Mouse (Mus musculus): ENCODE measurements around the gene Itgad.
A peak's percentile ranks its signal among the peaks of the same experiment; 100 is the strongest.

Gene Itgad

DNA sequence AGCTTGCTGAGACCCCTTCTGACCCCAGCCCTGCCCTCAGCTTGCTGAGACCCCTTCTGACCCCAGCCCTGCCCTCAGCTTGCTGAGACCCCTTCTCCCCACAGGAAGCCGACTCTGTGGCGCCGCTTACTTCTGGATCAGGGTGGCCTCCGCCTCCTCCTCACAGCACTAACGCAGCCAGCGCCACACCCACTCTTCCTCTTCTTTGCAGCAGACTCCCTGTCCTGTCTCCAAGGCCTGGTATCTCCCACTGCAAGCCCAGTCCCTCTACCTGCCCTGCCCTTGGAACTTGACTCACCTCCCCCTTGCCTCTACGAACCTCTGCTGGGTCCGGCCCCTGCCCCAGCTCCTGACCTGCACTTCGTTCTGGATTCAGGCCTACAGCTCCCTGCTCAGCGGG, 89.7 kb downstream of the Itgad start:
- peak; percentile 26 for DNase-seq (ENCODE audit: low spot score)

DNA sequence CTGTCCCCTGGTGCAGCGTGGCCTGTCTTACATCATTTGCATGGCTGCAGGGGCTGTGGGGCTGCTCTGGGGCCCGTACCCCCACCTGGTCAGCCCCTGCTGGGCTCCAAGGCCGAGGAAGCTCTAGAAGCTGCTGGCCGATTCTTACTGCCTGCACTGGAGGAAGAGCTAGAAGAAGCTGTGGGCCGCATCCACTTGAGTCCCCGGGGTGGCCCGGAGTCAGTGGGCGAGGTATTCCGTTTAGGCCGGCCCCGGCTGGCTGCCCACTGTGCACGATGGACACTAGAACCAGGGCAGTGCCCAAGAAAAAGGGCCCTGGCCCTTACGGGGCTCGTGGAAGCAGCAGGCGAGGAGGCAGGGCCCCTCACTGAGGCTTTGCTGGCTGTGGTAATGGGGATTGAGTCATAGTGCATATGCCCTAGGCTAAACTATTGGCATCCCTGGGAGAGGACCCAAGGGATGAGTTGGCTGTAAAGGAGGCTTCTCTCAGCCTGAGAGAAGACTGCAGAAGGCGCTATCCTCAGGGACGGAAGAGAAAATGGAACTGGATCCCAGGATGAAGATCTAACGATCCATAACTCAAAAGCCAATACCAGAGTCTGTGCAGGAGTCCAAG, 90.3 kb downstream of the Itgad start:
- no peak for DNase-seq (ENCODE audit: low spot score)

GRCm38 (mm10) chr7:128245547-128245946, 91.4 kb downstream of the Itgad start:
- DNase-seq (ENCODE audit: low spot score), result no peak

- peak; percentile 66 for DNase-seq (ENCODE audit: low spot score)
Measured at GRCm38 (mm10) chr7:128246496-128247391, 92.6 kb downstream of the Itgad start, which contains the start of gene Tgfb1i1. Gene Tgfb1i1, plus strand, starts transcription at chr7:128246812.

- DNase-seq (ENCODE audit: low spot score), result peak; percentile 96
Measured at GRCm38 (mm10) chr7:128247443-128247842, 93.3 kb downstream of the Itgad start.

DNA sequence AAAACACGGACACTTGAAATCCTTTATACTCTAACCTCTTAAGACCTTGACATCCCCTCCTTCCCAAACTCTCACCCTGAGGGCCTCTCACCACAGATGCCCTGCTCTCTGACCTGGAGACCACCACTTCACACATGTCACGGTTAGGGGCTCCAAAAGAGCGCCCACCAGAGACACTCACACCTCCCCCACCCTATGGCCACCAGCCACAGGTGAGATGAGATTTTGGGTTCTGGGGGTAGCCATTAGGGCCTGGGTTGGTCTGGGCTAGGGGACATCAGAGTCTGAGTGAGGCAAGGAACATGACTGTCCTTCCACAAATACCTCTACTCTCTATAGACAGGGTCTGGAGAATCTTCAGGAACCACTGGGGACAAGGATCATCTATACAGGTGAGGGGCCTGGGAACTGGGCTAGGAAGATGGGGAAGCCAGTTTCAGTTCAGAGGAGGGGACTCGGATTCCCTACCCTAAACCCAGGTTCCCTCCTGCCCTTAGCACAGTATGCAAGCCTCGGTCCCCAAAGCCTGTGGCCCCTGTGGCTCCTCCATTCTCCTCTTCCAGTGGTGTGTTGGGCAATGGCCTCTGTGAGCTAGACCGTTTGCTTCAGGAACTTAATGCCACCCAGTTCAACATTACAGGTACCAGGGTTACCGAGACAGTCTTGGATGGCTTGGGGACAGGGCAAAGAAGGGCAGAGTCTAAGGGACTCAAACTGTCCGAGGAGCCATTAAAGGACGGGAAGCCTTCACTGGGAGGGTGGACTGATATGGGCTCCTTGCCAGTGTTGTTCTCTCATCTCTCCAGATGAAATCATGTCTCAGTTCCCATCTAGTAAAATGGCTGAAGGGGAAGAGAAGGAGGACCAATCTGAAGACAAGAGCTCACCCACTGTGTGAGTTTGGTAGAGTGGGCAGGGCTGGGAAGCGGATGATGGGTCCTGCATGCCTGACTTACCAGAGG, 94.2 kb downstream of the Itgad start:
- no peak for DNase-seq (ENCODE audit: low spot score)

GRCm38 (mm10) chr7:128249998-128250397, 95.8 kb downstream of the Itgad start:
- no peak for DNase-seq (ENCODE audit: low spot score)

GRCm38 (mm10) chr7:128251946-128252345, 97.8 kb downstream of the Itgad start:
- no peak for DNase-seq (ENCODE audit: low spot score)

- DNase-seq (ENCODE audit: low spot score), result peak; percentile 70
Measured at GRCm38 (mm10) chr7:128252609-128253008, 98.4 kb downstream of the Itgad start.

DNA sequence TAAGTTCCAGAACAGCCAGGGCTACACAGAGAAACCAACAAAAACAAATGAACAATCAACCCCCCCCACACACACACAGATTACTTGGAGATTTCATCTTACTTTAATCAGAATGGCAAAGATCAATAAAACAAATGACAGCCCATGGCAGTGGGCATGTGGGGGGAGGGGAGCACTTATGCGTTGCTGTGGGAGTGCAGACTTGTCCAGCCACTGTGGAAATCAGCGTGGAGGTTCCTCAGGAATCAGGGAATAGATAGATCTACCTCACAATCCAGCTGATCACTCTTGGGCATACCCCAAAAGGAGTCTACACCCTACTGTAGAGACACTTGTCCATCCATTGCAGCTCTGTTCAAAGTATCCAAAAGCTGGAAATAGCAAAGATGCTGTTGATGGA, 100.8 kb downstream of the Itgad start:
- DNase-seq (ENCODE audit: low spot score), result no peak

DNA sequence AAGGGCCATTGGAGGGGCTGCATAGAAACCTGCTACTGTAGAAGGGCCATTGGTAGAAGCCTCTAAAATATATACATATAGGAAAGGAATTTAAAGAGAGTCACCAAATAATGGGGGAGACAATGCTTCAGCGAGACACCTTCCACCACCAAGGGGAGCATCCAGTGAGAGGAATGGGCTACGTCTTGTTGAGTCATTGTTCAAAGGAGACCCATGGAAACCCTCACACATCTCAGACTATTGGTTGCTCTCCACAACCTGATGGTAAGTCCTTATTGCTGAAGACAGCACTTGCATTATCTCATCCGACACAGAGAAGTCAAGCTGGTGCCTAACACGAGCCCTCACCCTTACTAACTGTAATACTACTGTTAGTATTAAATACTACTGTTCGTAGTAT, 101.6 kb downstream of the Itgad start:
- no peak for DNase-seq (ENCODE audit: low spot score)

- DNase-seq (ENCODE audit: low spot score), result no peak
Measured at GRCm38 (mm10) chr7:128256783-128257334, 102.7 kb downstream of the Itgad start.

GRCm38 (mm10) chr7:128265411-128265810, 111.2 kb downstream of the Itgad start, which contains the start of gene Slc5a2:
Gene Slc5a2, plus strand, starts transcription at chr7:128265657.
- no peak for DNase-seq (ENCODE audit: low spot score)

DNA sequence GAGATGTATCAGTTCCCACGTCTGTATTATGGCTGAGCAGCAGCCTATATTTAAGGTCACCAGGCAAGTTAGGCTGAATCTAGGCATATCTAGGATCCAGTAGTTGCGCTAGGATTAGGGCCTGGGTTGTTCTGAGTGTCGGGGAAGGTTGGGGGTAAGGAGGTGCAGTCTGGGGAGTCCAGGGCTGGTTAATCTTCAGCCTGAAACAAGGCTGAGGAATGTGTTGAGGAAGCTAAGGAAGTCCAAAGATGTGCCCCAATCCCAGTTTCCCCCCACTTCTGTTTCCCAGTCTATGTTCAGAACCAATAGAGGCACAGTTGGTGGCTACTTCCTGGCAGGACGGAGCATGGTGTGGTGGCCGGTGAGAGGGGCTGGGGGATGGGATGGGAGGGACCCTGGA, 111.9 kb downstream of the Itgad start:
- no peak for DNase-seq (ENCODE audit: low spot score)

GRCm38 (mm10) chr7:128267391-128267790, 113.2 kb downstream of the Itgad start:
- DNase-seq (ENCODE audit: low spot score), result no peak

- DNase-seq (ENCODE audit: low spot score), result no peak
Measured at GRCm38 (mm10) chr7:128267813-128268212, 113.6 kb downstream of the Itgad start.

DNA sequence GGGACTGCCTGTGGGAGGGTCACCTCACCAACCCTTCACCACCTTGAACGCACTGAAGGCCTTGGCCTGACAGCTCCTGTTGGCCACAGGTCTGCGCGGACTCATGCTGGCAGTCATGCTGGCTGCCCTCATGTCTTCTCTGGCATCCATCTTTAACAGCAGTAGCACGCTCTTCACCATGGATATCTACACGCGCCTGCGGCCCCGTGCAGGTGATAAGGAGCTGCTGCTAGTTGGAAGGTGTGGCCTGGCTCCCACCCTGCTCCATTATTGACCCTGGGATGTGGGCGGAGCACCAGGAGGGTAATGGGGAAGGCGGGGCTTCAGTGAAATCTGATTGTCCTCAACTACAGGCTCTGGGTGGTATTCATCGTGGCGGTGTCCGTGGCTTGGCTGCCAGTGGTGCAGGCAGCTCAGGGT, 116.3 kb downstream of the Itgad start:
- no peak for DNase-seq (ENCODE audit: low spot score)

DNA sequence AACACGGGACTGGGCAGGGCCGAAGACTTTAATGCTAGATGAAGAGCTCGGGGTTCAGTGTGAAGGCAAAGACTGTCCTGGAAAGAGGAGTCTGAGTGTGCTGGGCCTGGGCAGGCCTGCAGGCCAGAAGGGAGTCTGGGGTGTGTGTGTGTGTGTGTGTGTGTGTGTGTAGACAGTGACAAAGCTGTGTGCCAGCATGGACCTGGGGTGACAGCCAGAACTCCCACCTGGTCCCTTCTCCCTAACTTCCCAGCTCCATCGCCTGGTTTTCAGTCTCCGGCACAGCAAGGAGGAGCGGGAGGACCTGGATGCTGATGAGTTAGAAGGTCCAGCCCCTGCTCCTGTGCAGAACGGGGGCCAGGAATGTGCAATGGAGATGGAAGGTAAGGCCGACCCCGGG, 117.3 kb downstream of the Itgad start:
- no peak for DNase-seq (ENCODE audit: low spot score)

Measured in embryo, embryonic 10.5 days (tissue).